12 mouse cellular contexts compared by ENCODE assay signal in the genomic region with DNA sequence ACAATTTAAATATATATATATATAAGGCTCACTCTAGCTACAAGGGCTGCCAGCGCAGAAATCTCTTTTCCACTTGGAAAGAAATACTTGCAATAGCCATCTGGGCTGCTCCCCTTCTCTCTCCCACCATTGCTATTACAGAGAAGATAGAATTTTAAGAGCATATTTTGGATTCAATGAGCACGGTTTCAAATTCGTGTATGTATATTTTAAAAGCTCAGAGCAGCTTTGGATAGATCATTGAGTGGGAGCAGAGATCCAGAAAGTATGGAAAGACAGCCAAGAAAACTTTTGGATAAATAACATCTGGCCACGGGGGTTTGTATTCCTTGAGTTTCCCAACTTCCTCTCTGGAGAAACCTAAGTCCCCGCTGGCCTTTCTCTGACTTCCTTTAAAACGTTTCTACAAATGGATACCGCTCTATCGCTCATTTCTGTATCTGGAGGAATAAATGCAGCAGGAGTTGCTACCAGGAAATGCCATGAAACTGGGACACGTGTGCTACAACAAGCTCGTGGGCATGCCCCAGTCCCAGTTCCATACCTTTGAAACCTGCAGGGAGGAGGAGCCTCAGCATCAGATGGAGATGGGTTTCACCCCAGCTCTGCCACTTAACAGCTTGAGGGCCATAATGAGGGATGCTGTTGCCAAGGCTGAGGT. TPM values are rescaled to one million over a fixed set of nuclear protein-coding genes. Genes with fewer than 3 reads are reported as not detected.
A peak's percentile ranks its signal among the peaks of the same experiment; 100 is the strongest.
DNase-seq lines count a peak whose midpoint lies in the region; ATAC-seq lines count a peak whose summit lies in the region.
"Had no signal": no experiment of that assay in that cellular context is flagged by ENCODE, and none has a peak within 500 bp of the region (broad histone marks: within the 10 kb centered on the region; RNA-seq: fewer than 3 reads in every experiment).

No protein-coding gene starts in this region.

- ATAC-seq in frontal cortex, adult (ENCODE audit: low TSS enrichment), result peak; percentile 97
- ATAC-seq in cerebellum, adult (ENCODE audit: insufficient number of reproducible peaks, low FRiP score, low TSS enrichment), result no peak

- no peak for DNase-seq in frontal cortex, postnatal 25 days (ENCODE audit: low spot score in 2 of 2)
- DNase-seq in layer of hippocampus, adult 11-12 months (ENCODE audit: low spot score), result peak; percentile 19
- no peak for DNase-seq in layer of hippocampus, postnatal 36 days
- peak; percentile 55 to 67 for DNase-seq in frontal cortex, adult 2 months (ENCODE audit: extremely low spot score in 1 of 2, low spot score in 1 of 2)
- peak; percentile 27 for DNase-seq in lung, postnatal 36 days
- DNase-seq in urinary bladder, postnatal 10 days (ENCODE audit: low spot score), result no peak
- DNase-seq: adrenal gland, adult 8-10 months; cerebellum, postnatal 36 days; midbrain, embryonic 14.5 days had no signal

RNA-seq across cellular contexts. Expression of gene Bicc1, which starts 45.1 kb away (rescaled TPM):
- 1 to 10 TPM; 3.2 to 4.2 TPM for total RNA-seq in layer of hippocampus, postnatal 36 days (2021)
- polyA plus RNA-seq in frontal cortex, adult 2 months (2012; rRNA removed), result 3.5 and 4.7 TPM in 2 replicates
- total RNA-seq: neutrophil, adult 5-6 weeks had no signal

Comparison
In these comparisons a context has a peak if more than half of its experiments do, and no peak if none do; other contexts are left out.
1. DNase-seq: peak in layer of hippocampus, adult 11-12 months (single experiment), frontal cortex, adult 2 months (2 of 2) and lung, postnatal 36 days (single experiment); none in frontal cortex, postnatal 25 days (0 of 2), layer of hippocampus, postnatal 36 days (0 of 2) and urinary bladder, postnatal 10 days (single experiment).